Mouse (Mus musculus) adrenal gland (tissue): ENCODE data around the gene Setd5.

Experiments used
- intact Hi-C: fragments of 180-260 bp; cut with DNase I; formaldehyde crosslinking; loops from one replicate; pipeline ENCODE4 v1.15.1; 2025

The Setd5 gene

GRCm38 (mm10) chr6:113179195-113179733 is 102.1 kb downstream of the Setd5 start:
- intact Hi-C loops: no loop called here

- intact Hi-C loops: no loop called here
Measured at GRCm38 (mm10) chr6:113184163-113184562, 107.0 kb downstream of the Setd5 start.

- intact Hi-C loops: no loop called here
Measured at GRCm38 (mm10) chr6:113184866-113185525, 107.8 kb downstream of the Setd5 start.

GRCm38 (mm10) chr6:113193765-113194460 is 116.7 kb downstream of the Setd5 start:
- intact Hi-C loops: loop anchor here (5.0 kb wide), 1 partner anchor 88 kb away; the partner anchor contains the start of gene Cpne9

GRCm38 (mm10) chr6:113194517-113194840 is 117.3 kb downstream of the Setd5 start:
- intact Hi-C loops: loop anchor here (5.0 kb wide), 1 partner anchor 88 kb away; the partner anchor contains the start of gene Cpne9

- intact Hi-C loops: loop anchor here (5.0 kb wide), 1 partner anchor 87 kb away; the partner anchor contains the start of gene Cpne9
Measured at GRCm38 (mm10) chr6:113194841-113195595, 117.9 kb downstream of the Setd5 start, which contains the start of gene Lhfpl4. Gene Lhfpl4 (minus strand): TSS chr6:113195384.

- intact Hi-C loops: no loop called here
Measured at GRCm38 (mm10) chr6:113195596-113195992, 118.4 kb downstream of the Setd5 start.
